Mouse (Mus musculus): Measurements from ENCODE around the gene Sh3d21. TPM values are rescaled to one million over a fixed set of nuclear protein-coding genes. Genes with fewer than 3 reads are reported as not detected.

Sh3d21 gene
- polyA plus RNA-seq, 1 experiment from 2014 or later = 1.5 TPM

- ATAC-seq = no peak
- H3K4me2 ChIP-seq (ENCODE audit: low read length) = peak overlapping the region; percentile 33
- H3K9ac ChIP-seq (ENCODE audit: low read depth, low read length) = peak overlapping the region; percentile 50
- no peaks in the 10 kb centered on the region for H3K36me3 ChIP-seq (ENCODE audit: control insufficient read depth, insufficient read depth, low read length)
- peaks cover 35% of the 10 kb centered on the region for H3K4me1 ChIP-seq (ENCODE audit: control insufficient read depth, insufficient read depth, low read depth, low read length)
- H3K9me3 ChIP-seq (ENCODE audit: control insufficient read depth, low read length) = no peaks in the 10 kb centered on the region
- WGBS = 20% methylated on average over 7 of the region's 7 CpGs
- H3K27ac ChIP-seq (ENCODE audit: low read depth, low read length) = peak overlapping the region; percentile 75
- no peak overlapping the region for H3K4me3 ChIP-seq (ENCODE audit: low read length)
- no peaks in the 10 kb centered on the region for H3K27me3 ChIP-seq (replicated peaks; ENCODE audit: control insufficient read depth, insufficient read depth, low read length)
These were observed 52.1 kb downstream of the Sh3d21 start for GRCm38 (mm10) chr4:126111153-126111549.

- Histone ChIP-seq H3K27ac (ENCODE audit: low read depth, low read length) (peak overlapping the region; percentile 75), H3K36me3 (ENCODE audit: control insufficient read depth, insufficient read depth, low read length) (no peaks in the 10 kb centered on the region), H3K4me1 (ENCODE audit: control insufficient read depth, insufficient read depth, low read depth, low read length) (peaks cover 41% of the 10 kb centered on the region), H3K4me3 (ENCODE audit: low read length) (no peak overlapping the region), H3K9ac (ENCODE audit: low read depth, low read length) (peak overlapping the region; percentile 50), H3K4me2 (ENCODE audit: low read length) (peak overlapping the region; percentile 33), H3K27me3 (replicated peaks; ENCODE audit: control insufficient read depth, insufficient read depth, low read length) (no peaks in the 10 kb centered on the region), H3K9me3 (ENCODE audit: control insufficient read depth, low read length) (no peaks in the 10 kb centered on the region)
- ATAC-seq = peak; percentile 64
- 7% methylated on average over 12 of the region's 12 CpGs for WGBS
These were observed 52.7 kb downstream of the Sh3d21 start for GRCm38 (mm10) chr4:126110374-126111152.

- no peaks in the 10 kb centered on the region for H3K9me3 ChIP-seq (ENCODE audit: control insufficient read depth, low read length)
- no peaks in the 10 kb centered on the region for H3K36me3 ChIP-seq (ENCODE audit: control insufficient read depth, insufficient read depth, low read length)
- no peak overlapping the region; the same call in 1 of the 2 replicates for H3K4me2 ChIP-seq (ENCODE audit: low read length)
- peak overlapping the region; percentile 75 for H3K27ac ChIP-seq (ENCODE audit: low read depth, low read length)
- H3K9ac ChIP-seq (ENCODE audit: low read depth, low read length) = peak overlapping the region; percentile 50
- H3K4me3 ChIP-seq (ENCODE audit: low read length) = no peak overlapping the region
- ATAC-seq = no peak
- no peaks in the 10 kb centered on the region for H3K27me3 ChIP-seq (replicated peaks; ENCODE audit: control insufficient read depth, insufficient read depth, low read length)
- peaks cover 49% of the 10 kb centered on the region for H3K4me1 ChIP-seq (ENCODE audit: control insufficient read depth, insufficient read depth, low read depth, low read length)
- 74% methylated on average over 10 of the region's 10 CpGs for WGBS
These were observed 53.5 kb downstream of the Sh3d21 start for GRCm38 (mm10) chr4:126109613-126110373.

GRCm38 (mm10) chr4:126108061-126108740 lies 55.1 kb downstream of the Sh3d21 start:
- Histone ChIP-seq H3K36me3 (ENCODE audit: control insufficient read depth, insufficient read depth, low read length) (no peaks in the 10 kb centered on the region), H3K27ac (ENCODE audit: low read depth, low read length) (0 out of 2 replicates have a peak overlapping the region, but pooled peaks have one; percentile 36), H3K27me3 (replicated peaks; ENCODE audit: control insufficient read depth, insufficient read depth, low read length) (no peaks in the 10 kb centered on the region), H3K4me3 (ENCODE audit: low read length) (no peak overlapping the region), H3K9me3 (ENCODE audit: control insufficient read depth, low read length) (no peaks in the 10 kb centered on the region), H3K4me2 (ENCODE audit: low read length) (no peak overlapping the region), H3K9ac (ENCODE audit: low read depth, low read length) (peak overlapping the region; percentile 38; the same call in 1 of the 2 replicates), H3K4me1 (ENCODE audit: control insufficient read depth, insufficient read depth, low read depth, low read length) (peaks cover 53% of the 10 kb centered on the region)
- ATAC-seq = no peak
- 56% methylated on average over 8 of the region's 8 CpGs for WGBS

DNA sequence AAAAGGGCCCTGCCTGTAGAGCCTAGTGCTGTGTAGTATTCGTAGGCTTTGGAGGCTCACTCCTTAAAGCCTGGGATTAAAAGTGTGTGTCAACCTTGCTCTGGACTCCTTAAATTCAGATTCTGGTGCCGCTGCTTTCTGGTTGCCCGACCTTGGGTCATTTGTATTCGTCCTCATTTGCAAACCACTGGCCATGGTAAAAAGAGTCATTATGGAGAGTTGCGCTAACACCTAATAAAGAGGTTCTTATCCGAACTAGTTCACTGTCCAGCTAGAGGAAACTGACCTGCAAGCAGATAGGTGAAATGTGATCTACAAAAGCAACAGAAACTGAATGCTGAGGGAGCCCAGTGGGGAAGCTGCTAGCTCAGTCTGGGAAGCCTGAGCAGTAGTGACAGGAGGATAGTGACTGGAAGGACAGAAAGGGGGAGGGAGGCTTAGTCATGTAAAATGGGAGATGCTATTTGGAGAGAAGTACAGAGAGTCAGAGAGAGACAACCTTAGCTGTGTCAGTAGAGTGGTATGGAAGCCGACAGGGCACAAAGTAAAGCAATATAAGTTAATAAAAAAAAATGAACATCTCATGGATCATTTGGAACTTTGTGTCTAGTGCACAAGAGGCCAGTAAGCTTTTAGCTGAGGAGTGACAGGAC lies 58.0 kb downstream of the Sh3d21 start:
- Histone ChIP-seq H3K9ac (ENCODE audit: low read depth, low read length) (peak overlapping the region; percentile 89), H3K27ac (ENCODE audit: low read depth, low read length) (no peak overlapping the region), H3K36me3 (ENCODE audit: control insufficient read depth, insufficient read depth, low read length) (no peaks in the 10 kb centered on the region), H3K4me3 (ENCODE audit: low read length) (peak overlapping the region; percentile 91), H3K27me3 (replicated peaks; ENCODE audit: control insufficient read depth, insufficient read depth, low read length) (no peaks in the 10 kb centered on the region), H3K9me3 (ENCODE audit: control insufficient read depth, low read length) (no peaks in the 10 kb centered on the region), H3K4me1 (ENCODE audit: control insufficient read depth, insufficient read depth, low read depth, low read length) (peaks cover 46% of the 10 kb centered on the region), H3K4me2 (ENCODE audit: low read length) (peak overlapping the region; percentile 82)
- WGBS = 47% methylated on average over 7 of the region's 7 CpGs
- ATAC-seq = no peak

DNA sequence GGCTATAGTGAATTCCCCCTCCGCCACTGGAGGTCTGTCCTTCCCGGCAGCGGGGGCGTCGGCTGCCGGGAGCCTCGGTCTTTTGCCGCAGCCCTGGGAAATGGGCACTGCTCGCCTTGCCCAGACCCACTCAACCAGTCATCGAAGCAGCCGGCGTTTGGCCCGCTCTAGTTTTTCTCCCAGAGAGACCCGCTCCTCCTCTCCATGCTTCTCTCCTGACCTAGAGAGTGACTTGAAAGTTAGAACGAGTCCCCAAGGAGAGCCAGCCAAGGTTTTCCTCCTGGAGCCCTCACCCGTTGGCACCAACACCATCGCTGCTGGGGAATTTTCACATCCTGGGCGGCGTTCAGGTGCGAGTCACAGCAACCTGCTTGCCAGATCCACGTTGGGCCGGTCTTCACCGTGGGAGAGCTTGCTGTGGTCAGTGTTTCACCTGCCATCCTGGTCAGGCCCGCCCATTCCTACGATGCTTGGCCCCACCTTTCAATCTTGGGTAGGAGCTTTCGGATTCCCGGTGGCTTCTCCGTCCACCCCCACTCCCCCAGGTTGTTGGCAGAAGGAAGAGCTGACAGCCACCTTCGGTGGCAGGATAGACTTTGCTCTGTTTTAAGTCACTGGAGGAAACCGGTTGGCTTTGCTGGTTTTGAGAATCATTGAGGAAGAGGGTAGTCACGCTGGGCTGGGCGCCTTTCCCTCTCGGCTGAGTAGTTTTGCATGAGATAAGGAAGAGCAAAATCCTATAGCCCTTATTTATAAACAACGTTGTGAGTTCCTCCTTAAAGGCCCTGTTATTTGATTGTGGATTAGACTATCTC lies 58.8 kb downstream of the Sh3d21 start:
- H3K4me2 ChIP-seq (ENCODE audit: low read length) = peak overlapping the region; percentile 82
- peak overlapping the region; percentile 91 for H3K4me3 ChIP-seq (ENCODE audit: low read length)
- H3K36me3 ChIP-seq (ENCODE audit: control insufficient read depth, insufficient read depth, low read length) = no peaks in the 10 kb centered on the region
- peak overlapping the region; percentile 89 for H3K9ac ChIP-seq (ENCODE audit: low read depth, low read length)
- ATAC-seq = no peak; the same call in 1 of the 2 replicates
- H3K4me1 ChIP-seq (ENCODE audit: control insufficient read depth, insufficient read depth, low read depth, low read length) = peaks cover 39% of the 10 kb centered on the region
- no peaks in the 10 kb centered on the region for H3K9me3 ChIP-seq (ENCODE audit: control insufficient read depth, low read length)
- WGBS = 3% methylated on average over 34 of the region's 34 CpGs
- H3K27ac ChIP-seq (ENCODE audit: low read depth, low read length) = peak overlapping the region; percentile 81
- H3K27me3 ChIP-seq (replicated peaks; ENCODE audit: control insufficient read depth, insufficient read depth, low read length) = no peaks in the 10 kb centered on the region

DNA sequence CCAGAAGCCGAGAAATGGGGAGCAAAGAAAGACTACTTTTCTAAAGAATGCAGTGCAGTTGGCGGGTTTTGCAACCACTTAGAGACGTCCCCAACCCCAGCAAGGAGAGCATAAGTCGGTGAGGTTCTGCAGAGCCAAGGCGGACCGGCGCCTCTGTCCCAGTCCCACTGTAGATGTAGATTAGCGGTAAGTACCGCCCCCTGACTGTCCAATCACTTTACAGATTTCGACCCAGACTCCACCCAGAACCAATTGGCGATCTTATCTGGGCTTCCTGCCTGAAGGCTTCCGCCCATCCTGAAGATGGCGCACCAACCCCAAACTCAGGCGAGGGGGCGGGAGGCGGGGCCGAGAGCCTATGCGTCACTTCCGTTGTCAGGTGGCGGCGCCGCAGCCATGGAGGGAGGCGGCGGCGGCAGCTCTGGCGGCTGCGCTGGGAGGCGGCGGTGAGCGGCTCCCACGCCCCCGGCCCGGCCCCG lies 59.7 kb downstream of the Sh3d21 start, which contains the start of gene Stk40:
Stk40 (plus strand) TSS at position 368 of the 479 bp plus-strand sequence.
- peak; percentile 96 for ATAC-seq
- Histone ChIP-seq H3K36me3 (ENCODE audit: control insufficient read depth, insufficient read depth, low read length) (no peaks in the 10 kb centered on the region), H3K9ac (ENCODE audit: low read depth, low read length) (peak within 1 kb of the TSS; percentile 89), H3K9me3 (ENCODE audit: control insufficient read depth, low read length) (no peaks in the 10 kb centered on the region), H3K27me3 (replicated peaks; ENCODE audit: control insufficient read depth, insufficient read depth, low read length) (no peaks in the 10 kb centered on the region), H3K27ac (ENCODE audit: low read depth, low read length) (peak within 1 kb of the TSS; percentile 81), H3K4me2 (ENCODE audit: low read length) (peak within 1 kb of the TSS; percentile 82), H3K4me3 (ENCODE audit: low read length) (peak within 1 kb of the TSS; percentile 91), H3K4me1 (ENCODE audit: control insufficient read depth, insufficient read depth, low read depth, low read length) (peaks cover 37% of the 10 kb centered on the region)
- whole genome bisulfite sequencing = under 1% methylated on average over 18 of the region's 34 CpGs

DNA sequence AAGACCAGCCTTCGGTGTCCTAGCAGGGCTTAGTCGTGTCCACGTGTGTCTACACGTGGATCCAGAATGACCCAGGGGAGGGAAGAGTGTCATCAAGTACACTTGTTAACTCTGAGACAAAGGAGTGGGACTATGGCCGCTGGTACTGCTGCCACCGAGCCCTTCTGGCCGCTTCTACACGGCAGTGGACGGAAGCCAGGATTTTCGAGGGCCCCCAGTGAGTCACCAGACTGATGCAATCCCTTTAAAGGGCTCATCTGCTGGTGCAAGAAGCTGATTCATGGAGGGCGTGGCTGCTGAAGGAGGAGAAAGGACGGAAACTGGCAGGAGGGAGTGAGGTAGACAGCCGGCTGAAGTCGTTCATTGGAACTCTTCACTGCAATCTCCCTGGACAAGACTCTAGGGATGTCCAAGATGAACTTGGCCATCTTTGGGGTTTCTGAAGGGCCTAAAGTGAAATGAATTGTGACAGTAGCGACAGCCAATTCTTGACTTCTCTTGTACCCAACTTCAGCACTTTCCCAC lies 60.2 kb downstream of the Sh3d21 start:
- peak overlapping the region; percentile 71 for H3K4me2 ChIP-seq (ENCODE audit: low read length)
- peak overlapping the region; percentile 20 for H3K9ac ChIP-seq (ENCODE audit: low read depth, low read length)
- no peaks in the 10 kb centered on the region for H3K36me3 ChIP-seq (ENCODE audit: control insufficient read depth, insufficient read depth, low read length)
- H3K4me3 ChIP-seq (ENCODE audit: low read length) = peak overlapping the region; percentile 91
- peak; percentile 38 for ATAC-seq
- H3K4me1 ChIP-seq (ENCODE audit: control insufficient read depth, insufficient read depth, low read depth, low read length) = peaks cover 32% of the 10 kb centered on the region
- no peaks in the 10 kb centered on the region for H3K27me3 ChIP-seq (replicated peaks; ENCODE audit: control insufficient read depth, insufficient read depth, low read length)
- H3K9me3 ChIP-seq (ENCODE audit: control insufficient read depth, low read length) = no peaks in the 10 kb centered on the region
- under 1% methylated on average over 15 of the region's 15 CpGs for WGBS
- H3K27ac ChIP-seq (ENCODE audit: low read depth, low read length) = peak overlapping the region; percentile 81

Data from hindbrain, embryonic 16.5 days (tissue).